Mouse (Mus musculus): ENCODE results near the gene A630001G21Rik. TPM values are rescaled to one million over a fixed set of nuclear protein-coding genes. Genes with fewer than 3 reads are reported as not detected.
"Not testable (repeated sequence)": the region's sequence is repeated elsewhere in the genome, so short reads cannot be mapped to it uniquely, and the experiment has no call there.

Gene A630001G21Rik
- total RNA-seq (2021), result under 1 TPM; 0.15 to 0.48 TPM
- long read RNA-seq, experiment 1, partial matches to known transcripts, result 0 of 8 reads
- long read RNA-seq, experiment 1, other reads (novel, unspliced or antisense), result 8 of 8 reads
- long read RNA-seq, experiment 2, partial matches to known transcripts, result 2 of 10 reads
- long read RNA-seq, experiment 2, other reads (novel, unspliced or antisense), result 8 of 10 reads

- no peak for DNase-seq
Measured at GRCm38 (mm10) chr1:85778436-85778835, at the start of gene A630001G21Rik. Gene A630001G21Rik (minus strand): TSS chr1:85778643.

- peak; percentile 78 for DNase-seq
Measured at GRCm38 (mm10) chr1:85827166-85827565, 48.7 kb upstream of the A630001G21Rik start.

GRCm38 (mm10) chr1:85824905-85825304 lies 46.5 kb upstream of the A630001G21Rik start:
- DNase-seq, result no peak

DNA sequence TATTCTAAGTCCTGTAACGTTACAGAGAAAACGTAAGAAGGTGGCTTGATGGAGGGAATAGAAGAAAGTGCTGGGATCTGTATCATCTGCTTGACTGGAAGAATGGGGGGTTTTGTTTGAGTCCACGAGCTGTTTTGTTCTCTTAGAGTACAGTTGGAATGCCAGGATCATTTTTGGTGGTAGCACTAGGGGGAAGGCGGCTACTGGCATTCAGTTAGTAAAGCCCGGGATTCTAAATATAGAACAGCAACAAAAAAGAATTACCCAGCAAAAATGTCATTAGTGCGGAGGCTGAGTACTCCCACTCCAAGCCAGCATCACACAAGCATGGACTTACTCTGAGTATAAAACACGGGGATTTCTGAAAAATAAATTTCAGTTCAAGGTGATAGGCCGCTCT lies 43.8 kb upstream of the A630001G21Rik start:
- no peak for DNase-seq

DNA sequence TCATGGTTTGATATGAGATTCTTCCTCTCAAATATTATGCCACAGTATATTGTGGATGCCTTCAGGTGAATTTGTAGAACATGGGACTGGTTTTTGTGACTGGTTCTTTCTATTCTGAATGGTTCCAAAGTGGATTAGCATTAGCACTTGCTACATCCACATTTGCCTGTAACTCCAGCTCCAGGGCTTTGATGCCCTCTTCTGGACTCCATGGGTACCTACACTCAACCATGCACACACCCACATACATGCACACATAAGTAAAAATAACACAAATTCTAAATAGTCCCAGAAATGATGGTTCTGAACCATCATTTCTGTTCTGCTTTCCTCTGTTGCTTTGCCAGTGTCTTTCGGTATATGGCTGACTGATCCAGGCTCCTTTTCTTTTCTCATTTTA lies 41.3 kb upstream of the A630001G21Rik start:
- no peak for DNase-seq

GRCm38 (mm10) chr1:85818121-85818520 lies 39.7 kb upstream of the A630001G21Rik start:
- DNase-seq, result no peak

- not testable (repeated sequence) for DNase-seq
Measured at GRCm38 (mm10) chr1:85814213-85814612, 35.8 kb upstream of the A630001G21Rik start.

DNA sequence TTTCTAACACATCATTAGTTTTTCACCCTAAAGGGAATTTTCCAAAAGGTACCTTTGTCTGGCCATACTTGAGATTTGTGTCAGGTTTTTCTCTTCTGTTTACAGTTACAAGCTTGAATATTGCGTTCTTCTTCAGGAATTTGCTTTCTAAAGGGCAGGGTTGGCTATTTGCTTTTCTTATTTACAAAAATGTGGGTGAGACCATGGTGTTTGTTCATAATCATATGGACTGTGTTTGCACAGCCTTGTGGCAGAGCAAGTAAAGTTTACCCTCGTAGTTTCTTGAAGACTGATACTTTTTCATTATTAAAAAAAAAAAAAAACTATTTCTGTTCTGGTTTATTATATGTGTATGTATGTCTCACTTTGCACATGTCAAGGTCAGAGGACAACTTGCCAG lies 32.3 kb upstream of the A630001G21Rik start:
- no peak for DNase-seq

GRCm38 (mm10) chr1:85810343-85810742 lies 31.9 kb upstream of the A630001G21Rik start:
- no peak for DNase-seq

DNA sequence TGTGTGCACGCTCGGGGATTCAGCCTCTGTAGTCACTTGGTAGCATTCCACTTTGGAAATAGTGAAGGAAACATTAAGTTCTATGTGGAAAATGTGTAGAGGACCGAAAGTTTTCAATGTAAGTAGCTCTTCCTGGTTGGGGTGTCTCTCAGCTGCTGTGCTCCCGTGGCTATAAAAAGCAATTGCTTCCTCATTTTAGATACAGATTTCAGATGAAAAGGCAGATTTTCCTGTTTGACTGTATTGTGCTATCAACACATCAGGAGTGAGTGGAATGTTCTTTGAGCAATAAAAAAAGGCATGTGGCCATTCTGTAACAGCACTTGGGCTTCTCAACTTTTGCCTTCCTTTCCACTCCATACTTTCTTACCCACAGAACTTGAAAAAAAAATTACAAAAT lies 30.8 kb upstream of the A630001G21Rik start:
- DNase-seq, result no peak

- DNase-seq, result no peak
Measured at GRCm38 (mm10) chr1:85804551-85804950, 26.1 kb upstream of the A630001G21Rik start.

DNA sequence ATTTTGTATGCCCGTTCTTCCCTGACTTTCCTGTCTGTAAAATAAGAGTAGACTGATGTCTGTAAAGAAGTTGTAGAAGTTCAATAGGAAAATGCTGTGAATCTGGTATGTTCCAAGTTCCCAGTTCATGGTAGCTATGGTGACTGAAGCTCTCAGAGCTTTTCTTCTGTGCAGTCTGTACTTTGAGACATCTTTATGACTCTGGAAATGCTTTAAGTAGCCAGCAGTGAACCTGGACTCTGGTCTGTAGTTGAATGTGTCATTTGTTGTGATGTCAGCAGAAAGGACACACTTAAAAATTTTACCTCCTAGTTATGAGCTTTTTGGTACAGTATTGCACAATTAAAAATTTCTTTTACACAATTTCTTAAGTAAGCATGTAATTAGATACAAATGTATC lies 24.1 kb upstream of the A630001G21Rik start:
- no peak for DNase-seq

DNA sequence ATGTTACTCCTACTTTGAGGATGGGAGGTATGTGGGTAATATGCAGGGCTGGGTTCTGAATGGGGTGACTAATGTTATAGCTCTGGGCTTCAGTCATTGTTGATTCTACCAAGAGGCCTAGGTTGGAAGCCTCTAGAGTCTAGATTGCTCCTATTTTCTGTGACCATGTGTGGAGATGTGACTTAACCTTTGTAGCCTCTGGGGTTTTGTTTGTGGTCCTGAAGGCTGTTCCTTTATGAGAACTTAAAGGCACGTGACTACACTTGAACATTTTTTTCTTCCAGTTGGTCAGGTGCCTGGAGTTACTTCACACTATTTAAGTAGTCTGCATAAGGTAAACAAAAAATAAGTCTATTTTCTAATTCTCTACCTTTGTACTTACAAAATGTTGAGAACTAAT lies 21.3 kb upstream of the A630001G21Rik start:
- no peak for DNase-seq

GRCm38 (mm10) chr1:85795196-85795595 lies 16.8 kb upstream of the A630001G21Rik start:
- no peak for DNase-seq

DNA sequence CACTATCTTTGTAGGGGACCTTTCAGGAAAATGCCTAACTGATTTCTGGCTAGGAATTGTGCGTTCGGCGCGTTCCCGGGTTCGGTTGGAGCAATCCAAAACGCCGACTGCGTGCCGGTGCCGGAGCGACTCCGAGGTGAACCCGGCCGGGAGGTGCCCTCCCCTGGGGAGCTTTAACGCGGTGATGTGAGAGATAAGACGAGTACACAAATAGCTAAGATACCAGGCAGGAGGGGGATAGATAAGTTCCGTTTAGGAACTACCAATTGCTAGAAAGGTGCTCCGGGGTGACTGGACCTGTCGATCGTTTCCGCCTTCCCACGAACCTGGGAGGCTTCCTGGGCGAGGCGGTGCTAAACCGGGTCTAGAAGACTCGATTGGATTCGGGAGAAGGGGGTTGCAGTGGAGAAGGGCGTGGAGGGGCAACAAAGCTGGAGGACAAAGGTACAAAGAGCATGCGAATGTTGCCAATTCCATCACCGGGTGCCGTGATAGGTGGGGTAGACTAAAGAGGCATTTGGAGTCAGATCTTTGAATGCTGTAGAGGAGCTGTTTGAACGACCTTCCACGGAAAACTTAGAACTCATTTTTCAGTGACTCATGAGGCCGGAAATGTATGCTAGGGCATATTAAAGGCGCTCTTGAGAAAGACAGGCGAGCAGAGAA lies 15.8 kb upstream of the A630001G21Rik start:
- no peak for DNase-seq

DNA sequence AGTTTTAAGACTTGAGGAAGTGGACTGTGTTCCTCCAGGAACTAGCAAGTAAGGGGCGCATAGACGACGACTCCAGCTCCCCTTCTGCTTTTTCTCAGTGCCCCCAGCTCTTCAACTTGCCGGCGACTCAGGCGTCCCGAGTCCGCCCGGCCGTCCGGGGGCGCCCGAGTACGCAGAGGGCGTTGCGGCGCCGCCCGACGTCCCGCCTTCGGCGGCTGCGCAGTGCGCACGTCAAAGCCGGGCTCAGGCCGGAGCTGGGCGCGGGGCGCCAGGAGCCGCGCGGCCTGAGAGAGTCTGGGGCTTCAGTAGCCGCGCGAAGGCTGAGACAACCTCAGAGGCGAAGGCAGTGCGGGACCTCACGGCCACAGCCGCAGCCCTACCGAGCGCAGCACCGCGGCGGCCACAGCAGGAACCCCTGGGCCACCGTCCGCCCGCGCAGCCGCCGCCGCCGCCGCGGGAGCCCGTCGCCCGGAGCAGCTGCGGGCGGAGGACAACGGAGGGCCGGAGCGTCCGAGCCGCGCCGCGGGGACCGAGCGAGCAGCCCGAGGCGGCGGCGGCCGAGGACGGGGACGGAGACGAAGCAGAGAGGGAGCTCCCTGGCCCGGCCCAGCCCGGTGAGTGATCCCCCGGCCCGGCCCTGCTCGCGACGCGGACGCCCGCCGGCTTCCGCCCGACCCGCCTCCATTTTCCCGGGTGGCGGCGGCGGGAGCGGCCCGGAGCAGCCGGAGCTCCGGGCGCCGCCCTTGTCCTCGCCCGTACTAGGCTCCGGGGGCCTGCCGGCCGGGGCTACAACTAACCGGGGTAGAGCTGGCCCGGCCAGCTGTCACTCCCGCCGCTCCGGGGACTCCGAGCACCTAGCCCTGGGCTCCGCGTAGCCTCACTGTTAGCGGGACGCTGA lies 15.0 kb upstream of the A630001G21Rik start, which contains the start of gene Cab39:
Cab39 (plus strand) TSS at position 234 of the 898 bp plus-strand sequence.
- DNase-seq, result peak; percentile 89

- DNase-seq, result no peak
Measured at GRCm38 (mm10) chr1:85791476-85791875, 13.0 kb upstream of the A630001G21Rik start.

DNA sequence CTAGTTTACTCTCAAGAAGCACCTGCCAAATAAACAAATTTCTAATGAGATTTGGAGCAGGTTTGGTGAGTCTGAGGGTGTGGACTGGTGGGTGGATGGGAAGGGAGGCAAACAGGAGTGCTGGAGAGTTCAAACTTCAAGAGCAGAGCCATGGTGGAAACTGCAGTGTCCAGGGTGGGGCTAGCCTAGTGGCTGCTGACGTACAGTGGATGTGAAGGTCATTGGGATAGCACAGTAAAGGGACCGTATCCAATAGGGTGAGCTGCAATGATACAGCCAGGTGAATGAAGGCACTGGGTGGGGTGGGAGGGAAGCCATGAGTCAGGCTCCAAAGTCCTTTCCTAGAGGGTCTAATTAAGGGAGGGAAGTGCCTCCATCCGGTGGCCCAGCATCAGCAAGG lies 12.1 kb upstream of the A630001G21Rik start:
- DNase-seq, result no peak

DNA sequence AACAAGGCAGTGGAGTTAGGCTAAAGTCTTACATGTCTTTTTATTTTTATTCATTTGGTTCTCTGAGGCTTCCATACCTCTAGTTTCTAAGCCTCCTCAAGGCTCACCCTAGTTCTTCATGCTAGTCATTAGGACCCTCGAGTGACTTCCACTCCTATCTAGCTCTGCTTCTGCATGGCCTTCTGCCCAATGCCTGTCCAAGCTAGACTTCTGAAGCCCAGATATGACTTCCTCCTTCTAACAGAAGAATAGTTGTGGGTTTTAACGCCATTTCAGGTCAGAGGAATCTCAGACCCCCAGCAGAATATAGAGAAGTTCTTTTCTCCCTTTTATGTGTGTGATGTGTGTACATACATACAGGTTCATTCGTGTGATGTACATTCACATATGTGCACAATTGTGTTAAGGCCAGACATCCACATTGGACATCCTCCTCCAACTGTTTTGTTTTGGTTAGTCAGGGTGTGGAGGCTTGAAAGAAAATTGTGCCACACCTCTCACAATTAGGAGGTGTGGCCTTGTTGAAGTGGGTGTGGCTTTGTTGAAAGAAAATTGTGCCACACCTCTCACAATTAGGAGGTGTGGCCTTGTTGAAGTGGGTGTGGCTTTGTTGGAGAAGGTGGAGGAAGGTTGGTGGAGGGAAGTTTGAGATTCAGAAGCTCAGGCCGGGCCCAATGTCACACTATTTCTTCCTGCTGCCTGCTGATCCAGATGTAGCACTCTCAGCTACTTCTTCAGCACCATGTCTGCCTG lies 1.2 kb upstream of the A630001G21Rik start:
- no peak for DNase-seq

DNA sequence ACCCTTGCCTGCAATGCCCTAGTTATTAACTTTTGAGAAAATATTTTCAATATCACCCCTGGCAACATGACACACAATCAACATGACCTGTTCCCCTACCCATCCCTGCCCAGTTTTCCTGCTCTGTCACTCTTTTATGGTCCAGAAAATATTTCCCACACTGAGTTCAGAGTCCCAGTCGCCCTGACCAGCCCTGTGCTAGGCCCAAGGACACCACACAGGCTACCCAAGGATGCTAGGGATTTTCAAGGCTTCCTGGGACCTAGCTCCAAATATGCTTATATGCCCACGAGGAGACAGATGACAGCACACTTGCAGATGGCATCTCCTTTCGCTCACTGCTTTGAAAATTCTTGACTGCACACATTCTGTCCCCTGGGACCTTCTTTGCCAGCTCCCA lies 569 bp upstream of the A630001G21Rik start:
- no peak for DNase-seq

- no peak for DNase-seq
Measured at GRCm38 (mm10) chr1:85776154-85776553, 2.3 kb downstream of the A630001G21Rik start.

- peak; percentile 20 for DNase-seq
Measured at GRCm38 (mm10) chr1:85775136-85775535, 3.3 kb downstream of the A630001G21Rik start.

Data from gastrocnemius, postnatal 25 days (tissue).